Mouse (Mus musculus) embryo, embryonic 9.5 days (tissue): ENCODE results near the gene Slc5a5.

Experiments used
- DNase-seq: peaks from one replicate; pipeline ENCODE4 v3.0.0-alpha.2; 2017; ENCODE audit errors: extremely low spot score

The Slc5a5 gene

DNA sequence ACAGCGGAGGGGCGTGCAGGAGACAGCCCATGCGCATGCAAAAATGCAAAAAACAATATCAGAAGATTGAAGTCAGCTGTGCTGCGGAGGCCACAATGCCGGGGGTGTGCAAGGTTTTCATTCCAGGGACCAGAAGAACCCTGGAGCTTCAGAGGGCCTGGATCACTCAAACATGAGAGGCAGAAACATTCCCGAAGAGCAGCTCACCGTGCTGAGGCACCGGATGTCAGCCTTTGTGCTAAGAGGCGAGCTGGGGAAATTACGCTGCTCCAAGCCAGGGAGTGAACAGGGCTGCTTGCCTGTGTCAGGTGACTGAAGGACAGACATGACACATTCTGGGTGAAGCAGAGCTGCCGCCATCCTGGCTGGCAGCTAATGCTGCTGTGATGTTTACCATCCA, 12.0 kb downstream of the Slc5a5 start:
- DNase-seq: no peak

DNA sequence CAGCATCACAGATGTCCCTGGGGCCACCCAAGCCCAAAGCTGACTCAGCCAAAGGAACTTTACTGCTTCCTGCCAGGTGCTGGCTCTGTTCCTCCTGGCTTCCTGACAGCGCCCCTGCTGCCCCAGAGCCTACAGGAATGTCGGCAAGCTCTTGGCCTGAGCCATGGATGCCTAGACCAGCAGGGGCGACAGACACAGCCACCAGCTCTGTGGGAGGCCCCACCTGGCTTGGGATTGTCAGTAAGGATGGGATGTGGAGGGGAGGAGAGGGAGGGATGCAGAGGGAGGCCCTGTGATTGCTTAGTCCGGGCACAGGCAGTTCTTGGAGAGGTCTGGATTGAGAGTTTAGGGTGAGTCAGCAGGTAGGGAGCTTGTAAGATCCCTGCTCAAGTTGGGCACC, 12.4 kb downstream of the Slc5a5 start:
- DNase-seq: no peak

DNA sequence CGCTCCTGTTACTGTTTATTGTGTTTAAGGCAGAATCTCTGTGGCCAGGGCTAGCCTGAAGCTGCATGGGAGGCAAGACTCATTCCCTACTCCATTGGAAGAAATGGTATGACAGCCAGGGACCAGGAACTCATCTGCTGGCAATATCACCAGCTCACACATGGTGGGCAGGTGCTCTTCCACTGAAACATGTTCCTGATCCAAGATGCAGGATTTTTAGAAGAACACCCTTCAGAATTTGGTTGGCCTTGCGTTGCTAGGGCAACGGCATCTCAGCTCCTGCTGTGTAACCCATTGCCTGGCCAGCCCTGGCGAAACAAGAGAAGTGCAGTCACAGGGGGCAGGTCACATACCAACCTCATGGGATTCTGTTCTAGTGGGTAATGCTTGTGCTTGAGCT, 13.1 kb downstream of the Slc5a5 start:
- no peak for DNase-seq

DNA sequence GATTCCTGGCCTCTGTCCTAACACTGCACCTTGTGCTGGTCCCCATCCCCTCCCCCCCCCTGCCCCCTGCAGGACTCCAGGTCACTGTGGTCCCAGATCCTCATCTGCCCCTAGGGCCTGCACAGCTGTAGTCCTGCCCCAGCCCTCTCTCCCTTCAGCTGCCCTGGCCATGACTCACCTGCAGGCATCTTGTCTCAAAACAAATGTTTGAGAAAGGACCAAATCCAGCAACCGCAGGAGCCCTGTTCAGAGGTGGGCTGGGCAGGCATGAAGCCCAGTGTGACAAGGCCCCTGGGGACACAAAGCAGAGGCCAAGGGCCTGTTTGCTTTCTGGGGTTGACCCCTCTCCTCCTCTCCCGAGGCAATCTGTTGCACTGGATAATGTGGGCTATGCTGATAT, 14.4 kb downstream of the Slc5a5 start:
- DNase-seq: no peak

DNA sequence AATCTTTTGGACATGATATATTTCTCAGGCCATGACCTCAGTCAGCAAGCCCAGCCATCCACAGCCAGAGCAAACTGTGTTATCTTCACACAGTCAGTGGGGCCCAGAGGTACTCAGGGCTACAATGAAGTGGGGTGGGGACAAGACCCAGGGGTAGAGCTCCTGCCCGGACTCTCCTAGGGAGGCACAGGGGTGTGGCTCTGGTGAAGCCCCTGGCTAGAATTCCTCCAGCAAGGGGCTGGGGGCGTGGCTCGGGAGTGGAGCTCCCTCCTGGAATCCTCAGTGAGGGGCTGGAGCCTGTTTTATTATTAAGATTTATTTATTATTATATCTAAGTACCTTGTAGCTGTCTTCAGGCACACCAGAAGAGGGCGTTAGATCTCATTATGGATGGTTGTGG, 16.2 kb downstream of the Slc5a5 start:
- no peak for DNase-seq

DNA sequence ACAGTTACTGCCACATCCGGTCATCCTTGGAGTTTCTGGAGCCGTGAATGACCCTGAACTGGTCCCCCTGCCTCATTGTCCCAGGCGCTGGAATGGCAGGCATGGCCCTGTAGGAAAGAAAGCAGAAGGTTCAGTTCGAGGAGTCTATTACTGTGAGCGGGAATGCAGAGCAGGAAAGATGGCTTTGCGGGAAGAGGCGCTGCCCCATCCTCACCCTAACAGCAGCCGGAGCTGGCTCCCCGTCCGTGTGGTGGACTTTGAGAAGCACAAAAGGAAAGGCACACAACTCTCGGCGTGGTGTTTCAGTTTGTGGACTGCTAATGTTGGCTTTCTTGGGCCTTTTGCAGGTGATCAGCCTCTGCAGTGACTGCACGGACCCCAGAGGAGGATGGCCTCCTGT, 18.1 kb downstream of the Slc5a5 start:
- no peak for DNase-seq

DNA sequence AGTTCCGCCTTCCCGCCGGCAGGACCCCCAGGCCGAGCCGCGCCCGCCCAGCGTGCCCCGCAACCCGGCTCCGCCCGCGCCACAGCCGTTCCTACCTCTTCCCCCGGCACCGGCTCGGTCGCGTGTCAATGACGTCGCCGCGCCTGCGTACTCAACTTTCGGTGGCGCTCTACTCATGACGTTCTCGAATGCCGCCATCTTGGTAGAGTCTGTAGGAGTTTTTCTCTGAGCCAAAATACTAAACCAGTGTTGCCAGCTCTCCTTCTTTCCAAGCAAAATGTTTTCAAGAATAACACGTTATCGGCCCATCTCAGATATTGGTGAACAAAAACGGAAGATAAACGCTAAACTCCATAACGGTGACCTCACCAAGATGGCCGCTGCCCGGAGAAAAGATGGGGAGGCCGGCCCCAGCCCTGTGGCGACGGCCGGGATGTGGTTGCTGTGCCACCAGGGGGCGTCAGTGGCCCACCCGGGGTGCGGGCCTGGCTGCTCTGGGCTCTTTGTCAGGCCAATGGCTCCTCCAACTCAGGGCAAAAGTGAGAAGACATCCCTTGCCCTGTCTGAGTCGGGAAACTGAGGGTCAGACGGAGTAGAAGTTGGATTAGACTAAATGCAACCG, 19.1 kb downstream of the Slc5a5 start, which contains the start of gene Ccdc124:
Ccdc124 (minus strand) TSS at position 572 of the 622 bp plus-strand sequence.
- DNase-seq: peak; percentile 97

DNA sequence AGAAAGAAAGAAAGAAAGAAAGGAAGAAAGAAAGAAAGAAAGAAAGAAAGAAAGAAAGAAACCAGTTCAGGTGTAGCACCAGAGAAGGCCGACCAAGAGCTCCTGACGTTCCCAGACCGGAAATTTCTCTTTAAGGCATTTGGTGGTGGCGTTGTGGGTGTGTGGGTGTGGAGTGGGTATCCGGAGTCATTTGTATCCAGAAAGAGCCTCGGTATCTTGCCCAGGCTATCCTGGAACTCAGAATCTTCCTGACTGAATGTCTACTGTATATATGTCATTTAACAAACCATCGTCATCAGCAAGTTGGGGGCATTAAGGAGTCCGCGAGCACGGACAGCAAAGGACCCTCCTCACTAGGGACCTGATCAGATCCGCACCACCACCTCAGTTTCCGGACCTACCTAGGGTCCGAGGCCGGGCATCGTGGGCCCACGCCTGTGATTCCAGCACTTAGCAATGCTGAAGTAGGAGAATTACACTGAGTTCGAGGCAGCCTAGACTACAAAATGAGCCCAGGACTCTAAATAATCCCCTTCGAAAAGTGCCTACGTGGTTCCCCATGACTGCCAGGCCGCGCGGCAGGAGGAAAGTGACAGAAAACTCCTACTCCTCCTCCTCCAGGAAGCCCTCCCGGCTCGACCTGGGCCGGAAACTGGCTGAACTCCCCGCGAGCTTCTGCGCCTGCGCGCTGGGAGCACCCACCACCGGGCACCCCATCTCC, 19.8 kb downstream of the Slc5a5 start:
- no peak for DNase-seq

DNA sequence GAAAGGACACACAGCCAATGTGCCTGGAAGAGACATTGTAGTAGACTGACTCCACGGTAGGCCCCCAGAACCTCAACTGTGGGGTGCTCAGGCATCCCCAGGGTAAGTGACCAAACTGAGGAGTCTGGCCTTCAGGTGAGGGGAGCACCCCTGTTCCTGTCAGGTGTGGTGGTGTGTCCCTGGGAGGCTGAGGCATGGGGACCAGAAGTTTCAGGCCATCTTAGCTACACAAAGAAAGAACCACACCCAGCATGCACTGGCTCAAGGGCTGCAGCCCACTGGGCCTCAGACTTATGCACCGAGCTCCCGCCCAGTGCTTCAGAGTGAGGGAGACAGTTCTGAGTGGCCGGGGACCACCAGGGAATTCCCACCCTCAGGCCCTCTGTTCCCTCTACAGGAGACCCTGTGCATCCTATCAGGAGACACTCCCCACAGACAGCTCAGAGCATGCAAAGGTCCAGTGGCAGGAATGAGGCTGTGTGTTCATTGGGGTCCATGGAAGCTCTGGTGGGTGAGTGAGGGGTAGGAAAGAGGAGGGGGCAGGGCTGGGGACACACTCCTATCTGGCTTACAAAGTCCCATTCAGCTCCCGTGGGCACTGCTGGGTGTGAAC, 21.3 kb downstream of the Slc5a5 start:
- DNase-seq: no peak

DNA sequence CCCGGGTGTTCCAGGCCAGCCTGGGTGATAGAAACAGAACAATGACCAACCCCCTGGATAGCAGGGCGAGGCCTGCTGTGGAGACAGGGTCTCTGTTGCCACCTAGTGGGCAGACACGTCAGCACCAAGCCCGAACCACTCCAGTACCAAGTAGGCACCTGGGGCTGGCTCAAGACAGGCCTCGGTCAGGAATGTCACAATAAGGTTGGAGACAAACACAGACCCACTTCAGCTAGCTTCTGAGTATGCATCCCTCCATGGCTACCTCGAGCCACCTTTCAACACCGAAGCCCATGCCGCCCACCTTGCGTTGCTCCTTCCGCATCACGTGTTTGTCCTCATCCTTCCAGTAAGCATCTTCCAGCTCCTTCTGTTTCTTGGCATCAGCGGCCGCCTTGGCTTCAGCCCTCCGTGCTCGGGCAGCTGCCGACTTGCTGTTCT, 22.9 kb downstream of the Slc5a5 start:
- peak; percentile 75 for DNase-seq

DNA sequence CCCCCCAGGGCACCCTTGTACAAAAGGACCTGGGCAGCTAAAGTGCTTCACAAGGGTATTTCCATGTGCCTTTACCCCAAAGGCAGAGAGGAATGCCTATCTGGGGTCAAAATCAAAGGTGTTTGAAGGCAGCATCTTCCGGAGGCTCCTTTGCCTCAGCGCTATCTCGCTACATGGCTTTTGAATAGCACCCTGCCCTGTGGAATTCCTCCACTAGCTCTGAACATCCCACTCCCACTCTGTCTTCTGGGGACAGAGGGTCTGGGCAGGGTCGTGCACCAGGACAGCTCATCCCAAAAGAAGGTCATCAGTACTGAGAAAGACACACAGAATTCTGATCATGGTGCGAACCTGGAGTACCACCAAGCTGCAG, 23.4 kb downstream of the Slc5a5 start:
- no peak for DNase-seq

DNA sequence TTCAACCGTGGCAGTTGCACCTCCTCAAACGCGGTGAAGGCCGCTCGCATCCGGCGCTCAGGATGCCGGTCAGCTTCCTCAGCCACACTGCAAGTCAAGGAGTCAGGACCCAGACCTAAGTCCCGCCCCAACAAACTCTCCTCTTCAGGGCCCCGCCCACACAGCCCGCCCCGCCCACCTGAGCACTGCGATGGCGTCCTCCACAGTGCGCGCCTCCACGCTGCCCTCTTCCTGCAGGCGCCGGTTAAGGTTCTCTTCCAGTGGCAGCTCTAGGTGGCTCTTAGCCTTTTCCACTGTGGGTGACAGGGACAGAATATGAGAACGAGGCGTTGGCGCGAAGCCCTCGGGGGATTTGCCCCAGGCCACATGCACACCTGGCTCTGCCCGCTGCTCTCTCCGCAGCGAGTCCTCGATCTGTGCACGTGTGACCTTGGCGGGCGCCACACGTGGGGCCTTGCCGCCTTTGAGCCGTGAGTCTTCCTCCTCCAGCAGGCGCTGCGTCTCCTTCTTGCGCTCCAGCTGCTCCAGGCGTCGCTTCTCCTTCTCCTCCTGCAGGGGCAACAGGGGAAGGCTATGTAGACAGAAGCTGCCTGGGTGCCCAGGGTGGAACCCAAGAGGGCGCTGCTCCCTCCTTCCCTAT, 23.9 kb downstream of the Slc5a5 start:
- peak; percentile 78 for DNase-seq

DNA sequence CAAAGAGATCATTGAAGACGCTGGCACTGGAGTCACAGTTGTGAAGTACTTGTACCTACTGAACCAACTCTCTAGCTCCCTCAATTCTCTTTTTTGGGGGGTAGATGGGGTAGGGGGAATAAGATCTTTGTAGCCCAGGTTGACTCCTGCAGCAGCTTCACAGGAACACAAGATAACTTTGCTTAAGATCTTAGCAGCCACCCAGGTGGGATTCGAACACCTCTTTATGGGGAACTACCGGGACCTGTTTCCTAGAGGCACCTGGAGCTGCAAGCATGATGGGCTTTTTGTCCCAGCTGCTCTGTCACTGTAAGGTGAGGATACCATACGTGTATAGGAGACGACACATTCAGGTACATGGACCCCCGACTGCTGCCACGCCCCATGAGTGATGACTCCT, 26.0 kb downstream of the Slc5a5 start:
- no peak for DNase-seq

DNA sequence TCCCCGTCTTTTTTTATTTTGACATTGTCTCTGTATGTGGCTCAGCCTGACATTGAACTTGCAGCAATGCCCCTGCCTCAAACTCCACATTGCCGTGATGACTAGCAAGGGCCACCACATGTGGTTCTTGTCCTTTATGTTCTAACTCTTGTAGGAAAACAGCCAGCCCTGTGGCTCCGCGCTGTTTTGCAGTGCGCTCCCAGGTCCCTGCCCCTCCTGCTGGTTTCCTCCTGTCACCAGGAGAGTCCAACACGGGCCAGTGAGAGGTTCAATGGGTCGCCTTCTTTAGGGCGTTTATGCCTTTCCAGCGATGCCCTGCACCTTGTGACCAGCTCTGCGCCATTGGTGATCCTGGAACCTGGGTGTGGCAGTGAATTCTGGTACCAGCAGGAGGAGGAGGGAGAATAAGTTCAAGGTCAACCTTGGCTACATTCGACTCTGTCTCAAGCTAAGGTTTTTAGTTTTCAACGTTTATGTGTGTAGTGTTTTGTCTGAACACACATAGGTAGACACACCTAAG, 26.5 kb downstream of the Slc5a5 start:
- no peak for DNase-seq

DNA sequence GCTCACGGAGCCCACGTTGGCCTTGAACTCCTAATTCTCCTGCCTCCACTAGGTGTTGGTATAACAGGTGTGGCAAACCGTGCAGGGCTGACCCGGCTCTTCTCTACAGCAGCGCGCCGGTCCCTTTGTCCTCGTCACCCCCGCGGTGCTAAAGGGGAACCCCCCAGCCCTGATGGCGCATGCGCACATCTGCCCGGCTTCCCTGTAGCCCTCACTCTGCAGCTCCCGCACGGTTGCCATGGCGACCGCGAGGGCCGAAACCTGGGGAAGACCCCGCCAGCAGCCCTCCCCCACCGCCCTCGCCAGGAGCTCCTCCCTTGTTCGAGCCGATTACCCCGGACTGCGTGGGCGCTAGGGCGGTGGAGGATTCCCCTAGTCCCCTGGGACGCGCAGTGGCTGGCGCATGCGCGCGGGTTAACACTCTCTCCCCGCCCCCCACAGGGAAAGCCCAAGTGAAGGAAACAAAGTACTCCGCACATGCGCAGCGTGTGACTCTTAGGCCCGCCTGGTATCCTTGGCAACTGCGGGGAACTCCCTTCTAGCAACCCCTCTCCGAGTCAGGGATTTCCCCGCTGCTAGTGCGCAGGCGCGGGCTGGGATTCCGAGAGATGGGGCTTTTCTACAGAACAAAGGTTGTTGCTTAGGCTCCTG, 27.1 kb downstream of the Slc5a5 start:
- peak; percentile 99 for DNase-seq

DNA sequence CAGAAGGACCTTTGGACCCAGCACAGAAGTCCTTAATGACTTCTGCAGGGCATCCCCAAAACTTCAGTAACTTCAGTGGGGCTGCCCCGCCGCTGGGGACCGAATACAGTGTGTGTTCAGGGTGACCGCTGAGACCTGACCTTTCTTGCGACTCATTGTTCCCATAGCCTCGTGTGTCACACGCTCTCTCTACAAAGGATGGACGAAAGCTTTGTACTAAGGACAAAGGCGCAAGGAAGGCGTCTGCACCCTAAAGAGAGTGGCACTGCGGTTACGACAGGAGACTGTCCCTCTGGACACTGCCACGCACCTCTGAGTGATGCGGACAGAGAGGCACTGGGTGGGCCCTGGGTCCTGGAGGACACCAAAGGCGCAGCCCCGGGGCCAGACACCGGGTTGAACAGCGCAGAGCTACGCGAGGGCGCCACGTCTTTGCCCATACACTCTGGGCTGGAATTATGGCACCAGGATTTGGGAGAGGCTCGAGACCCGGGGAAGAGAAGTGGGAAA, 27.8 kb downstream of the Slc5a5 start:
- DNase-seq: peak; percentile 78

DNA sequence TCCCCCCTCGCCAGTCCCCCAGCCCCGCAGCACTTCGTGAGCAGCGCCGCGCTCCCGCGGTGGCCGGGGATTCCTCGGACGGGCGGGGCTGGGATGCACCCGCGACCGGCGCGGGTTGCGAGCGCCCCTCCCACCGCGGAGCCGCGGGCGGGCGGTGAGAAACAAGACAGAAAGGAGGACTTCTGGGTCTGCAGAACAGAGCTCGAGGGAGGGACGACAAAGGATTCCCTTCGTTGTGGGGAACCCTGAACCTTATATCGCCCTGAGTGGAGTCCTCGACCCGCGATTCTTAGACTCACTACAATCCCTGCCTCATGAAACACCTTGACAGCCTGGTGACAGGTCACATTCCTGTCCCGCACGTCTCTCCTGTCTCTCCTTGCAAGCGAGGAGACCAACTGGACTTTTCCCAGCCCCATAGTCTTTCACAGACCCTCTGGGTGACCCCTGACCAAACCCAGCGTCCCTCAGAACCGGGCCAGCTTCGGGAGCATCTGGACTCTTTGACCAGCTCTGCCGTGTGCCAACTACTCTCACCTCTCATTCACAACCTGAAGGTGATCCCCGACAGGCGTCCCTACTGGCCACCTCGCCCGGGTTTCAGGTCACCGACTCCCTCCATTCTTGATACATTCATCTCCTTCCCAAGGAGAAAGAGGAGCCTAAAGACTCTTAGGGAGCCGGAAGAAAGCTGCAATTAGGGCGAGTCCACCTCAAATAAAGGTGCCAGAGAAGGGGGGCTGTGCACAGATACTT, 28.4 kb downstream of the Slc5a5 start:
- no peak for DNase-seq

DNA sequence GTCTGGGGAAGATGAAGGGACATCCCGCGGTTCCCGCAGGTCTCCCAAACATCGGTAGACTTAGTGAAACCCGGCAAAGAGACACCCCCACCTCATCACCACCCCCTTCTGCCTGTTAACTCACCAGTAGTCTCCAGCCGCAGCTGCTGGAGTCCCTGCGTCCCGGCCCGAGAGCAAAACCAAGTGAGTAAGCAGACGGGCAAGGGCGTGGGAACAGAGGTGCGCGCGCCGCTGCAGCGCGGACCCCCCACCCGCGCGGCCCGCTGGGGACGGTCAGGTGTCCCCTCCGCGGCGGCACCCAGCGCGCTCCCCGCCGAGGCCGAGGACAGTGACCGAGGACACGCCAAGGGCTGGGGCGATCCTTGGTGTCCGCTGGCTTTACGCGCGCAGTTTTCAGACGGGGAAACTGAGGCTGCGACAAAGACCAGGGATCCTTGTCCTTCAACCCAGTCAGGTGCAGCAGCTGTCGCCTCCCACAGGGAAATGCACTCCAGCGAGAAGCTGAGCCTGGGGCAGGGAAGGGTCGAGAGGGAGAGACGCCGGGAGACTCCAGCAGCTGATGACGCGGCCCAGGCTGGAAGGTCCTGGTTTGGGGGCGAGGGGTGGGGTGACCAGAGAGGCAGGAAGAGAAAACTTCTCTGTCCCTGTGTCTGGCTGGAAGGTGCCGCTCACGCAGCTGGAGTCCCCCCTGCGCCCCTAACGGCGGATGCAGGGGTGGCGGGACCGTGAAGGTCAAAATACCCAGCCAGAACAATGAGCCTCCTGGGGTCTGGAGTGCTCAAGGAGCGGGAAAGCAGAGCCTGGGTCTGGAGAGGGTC, 29.5 kb downstream of the Slc5a5 start, which contains the start of gene Kcnn1:
Kcnn1 (minus strand) TSS at position 435 of the 818 bp plus-strand sequence.
- no peak for DNase-seq

DNA sequence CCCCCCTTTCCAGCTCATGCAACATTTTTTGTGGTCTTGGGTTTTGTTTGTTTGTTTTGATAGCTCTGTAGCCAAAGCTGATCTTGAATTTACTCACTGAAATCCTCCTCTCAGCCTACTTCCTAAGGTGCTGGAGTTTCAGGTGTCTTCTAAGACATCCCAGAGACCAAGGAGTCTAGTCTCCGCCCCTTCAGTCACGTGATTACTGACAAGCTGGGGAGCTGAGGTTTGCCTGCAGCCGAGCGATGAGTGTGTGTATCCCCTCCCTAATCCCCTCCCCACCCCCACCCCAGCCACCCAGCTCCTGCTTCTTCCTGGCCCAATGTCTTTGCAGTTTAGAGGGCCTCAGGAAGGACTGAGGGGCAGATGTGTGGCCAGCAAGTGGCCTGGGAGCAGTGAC, 35.0 kb downstream of the Slc5a5 start:
- DNase-seq: no peak
